Mouse (Mus musculus): ENCODE results near the gene Olfr462. TPM values are rescaled to one million over a fixed set of nuclear protein-coding genes. Genes with fewer than 3 reads are reported as not detected.

The Olfr462 gene
- polyA plus RNA-seq, 2 experiments = not detected

GRCm38 (mm10) chr11:87920301-87920700 is 28.2 kb upstream of the Olfr462 start:
- 50% methylated on average over 2 of the region's 2 CpGs for WGBS (ENCODE audit: insufficient replicate concordance)
- Histone ChIP-seq H3K36me3 (replicated peaks; ENCODE audit: control insufficient read depth, insufficient read depth, low read depth) (no peaks in the 10 kb centered on the region), H3K9ac (replicated peaks) (no peak overlapping the region), H3K4me2 (ENCODE audit: low read depth) (no peak overlapping the region), H3K27me3 (ENCODE audit: control insufficient read depth, insufficient read depth, low read length) (no peaks in the 10 kb centered on the region), H3K4me1 (replicated peaks; ENCODE audit: control insufficient read depth in 2 of 2, insufficient read depth in 2 of 2, low read length in 1 of 2) (no peaks in the 10 kb centered on the region), H3K4me3 (ENCODE audit: insufficient read depth in 1 of 2, low read depth in 2 of 2, low read length in 2 of 2) (no peak overlapping the region), H3K27ac (no peak overlapping the region), H3K9me3 (ENCODE audit: control insufficient read depth, low read length) (no peaks in the 10 kb centered on the region)
- ATAC-seq (ENCODE audit: insufficient read depth) (no peak), DNase-seq (ENCODE audit: low read depth in 3 of 3, low spot score in 3 of 3) (no peak)
- no peak for TF ChIP-seq EP300 (IDR thresholded peaks at IDR 0.05; ENCODE audit: low read depth)
- TF ChIP-seq CTCF (IDR thresholded peaks at IDR 0.05; ENCODE audit: low read depth) = no peak

DNA sequence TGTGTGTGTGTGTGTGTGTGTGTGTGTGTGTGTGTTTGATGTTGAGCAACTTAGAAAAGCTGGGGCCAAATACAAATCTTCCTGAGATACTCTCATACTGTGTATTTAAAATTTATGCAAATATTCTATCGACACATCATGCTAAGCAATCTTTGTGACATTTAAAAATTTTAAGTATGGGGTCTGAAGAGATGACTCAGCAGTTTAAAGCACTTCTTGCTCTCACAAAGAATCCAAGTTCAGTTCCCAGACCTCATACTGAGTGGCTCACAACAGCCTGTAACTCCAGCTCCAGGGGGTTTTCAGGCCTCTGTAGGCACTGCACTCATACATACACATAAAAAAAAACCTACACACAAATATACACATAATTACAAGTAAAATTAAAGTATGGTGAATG is 23.9 kb upstream of the Olfr462 start:
- DNase-seq (ENCODE audit: low read depth in 3 of 3, low spot score in 3 of 3) (no peak), ATAC-seq (ENCODE audit: insufficient read depth) (no peak)
- no peak overlapping the region for H3K9ac ChIP-seq (replicated peaks)
- no peak for TF ChIP-seq CTCF (IDR thresholded peaks at IDR 0.05; ENCODE audit: low read depth)
- TF ChIP-seq EP300 (IDR thresholded peaks at IDR 0.05; ENCODE audit: low read depth) = no peak
- no peak overlapping the region for H3K4me2 ChIP-seq (ENCODE audit: low read depth)
- no peaks in the 10 kb centered on the region for H3K9me3 ChIP-seq (ENCODE audit: control insufficient read depth, low read length)
- WGBS (ENCODE audit: insufficient replicate concordance) = 60% methylated on average over 1 of the region's 1 CpGs
- H3K36me3 ChIP-seq (replicated peaks; ENCODE audit: control insufficient read depth, insufficient read depth, low read depth) = no peaks in the 10 kb centered on the region
- no peaks in the 10 kb centered on the region for H3K4me1 ChIP-seq (replicated peaks; ENCODE audit: control insufficient read depth in 2 of 2, insufficient read depth in 2 of 2, low read length in 1 of 2)
- no peak overlapping the region for H3K27ac ChIP-seq
- H3K27me3 ChIP-seq (ENCODE audit: control insufficient read depth, insufficient read depth, low read length) = no peaks in the 10 kb centered on the region
- no peak overlapping the region for H3K4me3 ChIP-seq (ENCODE audit: insufficient read depth in 1 of 2, low read depth in 2 of 2, low read length in 2 of 2)

DNA sequence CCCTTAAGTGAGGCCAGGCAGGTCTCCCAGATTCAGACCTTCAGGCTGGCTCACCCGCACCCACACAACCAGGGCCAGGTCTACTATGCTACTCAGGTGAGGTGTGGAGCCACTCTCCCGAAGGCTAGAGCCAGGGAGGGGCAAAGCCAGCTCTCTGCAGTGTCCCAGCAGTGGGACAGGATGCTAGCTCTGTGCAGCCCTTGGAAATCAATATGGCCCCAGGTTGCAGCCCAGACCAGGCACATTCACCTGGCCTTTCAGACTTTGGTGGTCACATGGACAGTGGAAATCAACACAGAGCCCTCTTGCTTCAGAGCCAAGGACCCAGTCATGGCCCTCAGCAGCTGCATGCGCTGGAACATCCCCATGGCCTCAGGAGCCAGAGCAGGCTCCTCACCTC is 12.3 kb upstream of the Olfr462 start:
- no peaks in the 10 kb centered on the region for H3K27me3 ChIP-seq (ENCODE audit: control insufficient read depth, insufficient read depth, low read length)
- no peak overlapping the region for H3K4me2 ChIP-seq (ENCODE audit: low read depth)
- TF ChIP-seq CTCF (IDR thresholded peaks at IDR 0.05; ENCODE audit: low read depth) = no peak
- TF ChIP-seq EP300 (IDR thresholded peaks at IDR 0.05; ENCODE audit: low read depth) = no peak
- H3K4me1 ChIP-seq (replicated peaks; ENCODE audit: control insufficient read depth in 2 of 2, insufficient read depth in 2 of 2, low read length in 1 of 2) = no peaks in the 10 kb centered on the region
- H3K27ac ChIP-seq = no peak overlapping the region
- no peak overlapping the region for H3K9ac ChIP-seq (replicated peaks)
- H3K4me3 ChIP-seq (ENCODE audit: insufficient read depth in 1 of 2, low read depth in 2 of 2, low read length in 2 of 2) = no peak overlapping the region
- DNase-seq (ENCODE audit: low read depth in 3 of 3, low spot score in 3 of 3) (no peak), ATAC-seq (ENCODE audit: insufficient read depth) (no peak)
- 41% methylated on average over 3 of the region's 3 CpGs for WGBS (ENCODE audit: insufficient replicate concordance)
- no peaks in the 10 kb centered on the region for H3K36me3 ChIP-seq (replicated peaks; ENCODE audit: control insufficient read depth, insufficient read depth, low read depth)
- no peaks in the 10 kb centered on the region for H3K9me3 ChIP-seq (ENCODE audit: control insufficient read depth, low read length)

DNA sequence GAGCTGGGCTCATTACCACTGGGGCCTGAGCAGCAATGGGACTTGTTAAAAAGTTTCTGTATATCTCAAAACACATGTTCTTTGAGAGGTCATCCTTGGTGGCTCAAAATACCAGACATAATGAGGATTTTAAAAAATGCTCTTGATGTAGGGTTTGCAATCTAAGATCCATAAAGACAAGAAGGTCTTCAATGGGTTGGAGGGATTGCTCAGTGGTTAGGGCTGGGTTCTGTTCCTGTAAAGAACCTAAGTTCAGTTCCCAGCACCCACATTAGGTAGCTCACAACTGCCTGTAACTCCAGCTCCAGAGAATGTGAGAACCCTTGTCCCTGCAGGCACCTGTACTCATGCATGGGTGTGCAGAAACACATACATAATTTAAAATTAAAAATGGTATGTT is 5.2 kb upstream of the Olfr462 start, which contains the start of gene Olfr463:
Olfr463 (minus strand) TSS at position 101 of the 400 bp plus-strand sequence.
- Histone ChIP-seq H3K9ac (replicated peaks) (no peak within 1 kb of the TSS), H3K4me2 (ENCODE audit: low read depth) (no peak within 1 kb of the TSS), H3K9me3 (ENCODE audit: control insufficient read depth, low read length) (no peaks in the 10 kb centered on the region), H3K27ac (no peak within 1 kb of the TSS), H3K36me3 (replicated peaks; ENCODE audit: control insufficient read depth, insufficient read depth, low read depth) (no peaks in the 10 kb centered on the region), H3K4me1 (replicated peaks; ENCODE audit: control insufficient read depth in 2 of 2, insufficient read depth in 2 of 2, low read length in 1 of 2) (no peaks in the 10 kb centered on the region), H3K4me3 (ENCODE audit: insufficient read depth in 1 of 2, low read depth in 2 of 2, low read length in 2 of 2) (no peak within 1 kb of the TSS), H3K27me3 (ENCODE audit: control insufficient read depth, insufficient read depth, low read length) (no peaks in the 10 kb centered on the region)
- ATAC-seq (ENCODE audit: insufficient read depth) (no peak), DNase-seq (ENCODE audit: low read depth in 3 of 3, low spot score in 3 of 3) (no peak)
- TF ChIP-seq EP300 (IDR thresholded peaks at IDR 0.05; ENCODE audit: low read depth) (no peak), CTCF (IDR thresholded peaks at IDR 0.05; ENCODE audit: low read depth) (no peak)

DNA sequence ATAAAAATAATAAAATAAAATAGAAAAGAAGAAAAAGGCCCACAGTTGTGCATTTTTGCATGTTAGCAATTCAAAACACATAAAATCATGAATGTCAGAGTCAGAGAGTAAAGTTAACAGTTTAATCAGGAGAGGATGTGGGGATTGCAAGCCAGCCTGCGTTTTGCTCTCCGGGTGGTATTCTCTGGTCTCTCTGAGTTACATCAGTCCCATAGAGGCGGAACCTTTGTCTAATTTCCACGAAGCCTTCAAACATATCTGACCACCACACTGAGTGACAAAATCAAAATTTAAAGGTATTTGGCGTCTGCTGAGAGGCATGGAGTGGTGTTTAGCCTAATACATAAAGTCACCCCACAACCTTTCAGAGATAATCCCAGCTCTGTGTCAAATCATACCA is 7.2 kb downstream of the Olfr462 start:
- ATAC-seq (ENCODE audit: insufficient read depth) (no peak), DNase-seq (ENCODE audit: low read depth in 3 of 3, low spot score in 3 of 3) (no peak)
- 54% methylated on average over 5 of the region's 5 CpGs for WGBS (ENCODE audit: insufficient replicate concordance)
- no peak overlapping the region for H3K4me3 ChIP-seq (ENCODE audit: insufficient read depth in 1 of 2, low read depth in 2 of 2, low read length in 2 of 2)
- no peaks in the 10 kb centered on the region for H3K27me3 ChIP-seq (ENCODE audit: control insufficient read depth, insufficient read depth, low read length)
- H3K27ac ChIP-seq = no peak overlapping the region
- H3K4me1 ChIP-seq (replicated peaks; ENCODE audit: control insufficient read depth in 2 of 2, insufficient read depth in 2 of 2, low read length in 1 of 2) = no peaks in the 10 kb centered on the region
- H3K9me3 ChIP-seq (ENCODE audit: control insufficient read depth, low read length) = no peaks in the 10 kb centered on the region
- no peaks in the 10 kb centered on the region for H3K36me3 ChIP-seq (replicated peaks; ENCODE audit: control insufficient read depth, insufficient read depth, low read depth)
- H3K9ac ChIP-seq (replicated peaks) = no peak overlapping the region
- TF ChIP-seq EP300 (IDR thresholded peaks at IDR 0.05; ENCODE audit: low read depth) = no peak
- TF ChIP-seq CTCF (IDR thresholded peaks at IDR 0.05; ENCODE audit: low read depth) = no peak
- no peak overlapping the region for H3K4me2 ChIP-seq (ENCODE audit: low read depth)
